Mouse (Mus musculus) cerebellum, adult 2 months (tissue): ENCODE measurements around the gene Foxf1.

Source experiments
- CTCF ChIP-seq: fragments of 200-500 bp; IDR thresholded peaks from 2 replicates; pipeline ENCODE4 v1.5.1; 2011; ENCODE audit warnings: low read depth, mild to moderate bottlenecking, control low read depth, low read length, moderate library complexity, borderline replicate concordance; ENCODE audit not compliant: insufficient read depth
- POLR2A ChIP-seq: fragments of 200-500 bp; IDR thresholded peaks from 2 replicates; pipeline ENCODE4 v1.6.1; 2011; ENCODE audit warnings: low read length, control low read depth, borderline replicate concordance; ENCODE audit not compliant: insufficient read depth

GRCm38 (mm10) chr8:121129265-121129940, 45.2 kb downstream of the Foxf1 start:
- no peak for TF ChIP-seq POLR2A
- no peak for TF ChIP-seq CTCF
